Mouse (Mus musculus): ENCODE data around the gene Umodl1. TPM values are rescaled to one million over a fixed set of nuclear protein-coding genes. Genes with fewer than 3 reads are reported as not detected.

The Umodl1 gene
- total and polyA plus RNA-seq, 3 experiments = 0.16 TPM; not detected in 2

DNA sequence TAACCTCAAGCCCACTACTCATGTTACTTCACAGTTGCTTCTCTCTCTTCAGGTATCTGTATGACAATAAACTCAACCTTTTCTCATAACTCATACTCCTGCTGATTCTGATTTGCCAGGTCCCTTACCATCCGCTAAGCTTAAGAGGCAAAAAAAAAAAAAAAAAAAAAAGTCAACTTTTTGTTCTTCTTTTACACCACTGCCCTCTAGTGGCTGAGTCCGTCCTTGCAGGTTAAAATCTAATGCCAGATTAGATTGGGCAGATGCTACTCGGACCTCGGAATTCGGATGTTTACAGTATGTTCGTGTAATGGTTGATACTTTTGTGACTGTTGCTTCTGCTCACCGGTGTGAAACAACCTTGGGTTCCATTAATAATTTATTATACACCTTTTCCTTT is 3.7 kb upstream of the Umodl1 start:
- no peak for DNase-seq (ENCODE audit: low spot score)

DNA sequence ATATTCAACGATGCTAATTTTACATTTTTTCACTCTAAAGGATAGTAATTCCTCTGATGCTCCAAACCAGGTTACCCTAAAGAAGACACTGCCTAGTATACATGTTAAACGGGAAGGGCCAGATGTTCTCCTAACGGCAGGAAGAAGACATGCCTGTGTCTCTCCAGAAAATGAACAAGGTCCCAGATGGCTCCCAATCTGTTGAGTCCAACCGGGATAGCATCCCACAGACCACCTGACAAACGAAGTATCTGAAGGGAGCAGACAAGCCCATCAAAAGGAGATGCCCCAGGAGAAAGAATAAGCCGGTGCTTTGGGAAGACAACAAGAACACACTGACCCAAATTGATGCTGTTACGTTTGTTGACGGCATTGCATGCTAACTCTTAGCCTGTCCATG is 2.8 kb upstream of the Umodl1 start:
- TF ChIP-seq CTCF (IDR thresholded peaks at IDR 0.05; ENCODE audit: low read depth, low read length) (no peak), TAL1 (conservative IDR thresholded peaks at IDR 0.05; ENCODE audit: low read depth, low read length) (no peak), GATA1 (IDR thresholded peaks at IDR 0.05; ENCODE audit: borderline replicate concordance, low read length) (no peak), POLR2AphosphoS5 (IDR thresholded peaks at IDR 0.05; ENCODE audit: insufficient replicate concordance, low read depth, low read length) (no peak), GATA2 (IDR thresholded peaks at IDR 0.05; ENCODE audit: borderline replicate concordance, low read depth, low read length) (no peak)
- Histone ChIP-seq H3K4me3 (ENCODE audit: low read depth, low read length) (no peak overlapping the region), H3K4me1 (ENCODE audit: insufficient read depth, low read depth, low read length) (no peaks in the 10 kb centered on the region), H3K27me3 (ENCODE audit: insufficient read depth, low read length) (peaks cover 2% of the 10 kb centered on the region; the same call in 1 of the 2 replicates), H3K9me3 (replicated peaks) (peaks cover 55% of the 10 kb centered on the region), H3K36me3 (replicated peaks) (no peaks in the 10 kb centered on the region)
- ATAC-seq (ENCODE audit: extremely low read depth, insufficient number of reproducible peaks, low FRiP score, poor library complexity, severe bottlenecking) = no peak
- DNase-seq (ENCODE audit: low spot score) = no peak

More for the DNA sequence above, 3.7 kb upstream of the Umodl1 start:
- H3K4me1 ChIP-seq (ENCODE audit: insufficient read depth, low read depth, low read length) = no peaks in the 10 kb centered on the region
- peaks cover 55% of the 10 kb centered on the region for H3K9me3 ChIP-seq (replicated peaks)
- no peak overlapping the region for H3K4me3 ChIP-seq (ENCODE audit: low read depth, low read length)
- TF ChIP-seq TAL1 (conservative IDR thresholded peaks at IDR 0.05; ENCODE audit: low read depth, low read length) (no peak), GATA1 (IDR thresholded peaks at IDR 0.05; ENCODE audit: borderline replicate concordance, low read length) (no peak), GATA2 (IDR thresholded peaks at IDR 0.05; ENCODE audit: borderline replicate concordance, low read depth, low read length) (no peak), POLR2AphosphoS5 (IDR thresholded peaks at IDR 0.05; ENCODE audit: insufficient replicate concordance, low read depth, low read length) (no peak), CTCF (IDR thresholded peaks at IDR 0.05; ENCODE audit: low read depth, low read length) (no peak)
- H3K27me3 ChIP-seq (ENCODE audit: insufficient read depth, low read length) = peaks cover 2% of the 10 kb centered on the region; the same call in 1 of the 2 replicates
- no peaks in the 10 kb centered on the region for H3K36me3 ChIP-seq (replicated peaks)
- no peak for ATAC-seq (ENCODE audit: extremely low read depth, insufficient number of reproducible peaks, low FRiP score, poor library complexity, severe bottlenecking)

DNA sequence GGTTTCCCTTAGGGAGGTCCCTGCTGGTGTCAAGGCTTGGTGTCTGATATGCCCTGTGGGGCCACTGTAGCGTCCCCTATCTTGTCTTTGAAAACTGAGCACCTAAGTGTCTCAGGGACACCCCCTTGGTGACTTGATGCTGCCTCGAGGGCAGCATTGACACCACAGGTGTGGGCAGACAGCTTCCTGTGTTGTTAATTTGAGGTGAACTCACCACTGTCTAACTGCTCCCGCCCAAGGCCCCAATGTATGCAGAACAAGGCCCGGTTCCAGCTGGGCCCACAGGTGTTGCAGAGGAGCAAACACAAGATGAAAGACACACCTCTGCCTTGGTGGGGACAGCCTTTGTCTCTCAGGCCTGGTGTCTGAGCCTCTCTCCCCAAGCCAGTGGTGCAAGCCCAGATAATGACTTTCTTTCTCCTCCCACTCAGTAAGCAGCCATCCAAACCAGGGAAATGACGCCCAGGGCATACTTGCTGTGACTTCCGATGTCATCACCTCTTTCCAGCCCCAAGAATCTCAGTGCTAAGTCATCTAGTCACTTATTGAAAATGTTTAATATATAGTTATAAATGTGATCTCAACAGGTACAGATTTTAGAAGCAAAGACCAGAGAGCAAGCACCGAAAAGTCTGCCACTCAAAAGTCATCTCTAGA is 7.6 kb downstream of the Umodl1 start:
- Histone ChIP-seq H3K9me3 (replicated peaks) (peaks cover 80% of the 10 kb centered on the region), H3K36me3 (replicated peaks) (no peaks in the 10 kb centered on the region), H3K27me3 (ENCODE audit: insufficient read depth, low read length) (no peaks in the 10 kb centered on the region), H3K4me1 (ENCODE audit: insufficient read depth, low read depth, low read length) (no peaks in the 10 kb centered on the region), H3K4me3 (ENCODE audit: low read depth, low read length) (no peak overlapping the region)
- TF ChIP-seq GATA1 (IDR thresholded peaks at IDR 0.05; ENCODE audit: borderline replicate concordance, low read length) = no peak
- TF ChIP-seq TAL1 (conservative IDR thresholded peaks at IDR 0.05; ENCODE audit: low read depth, low read length) = no peak
- no peak for TF ChIP-seq POLR2AphosphoS5 (IDR thresholded peaks at IDR 0.05; ENCODE audit: insufficient replicate concordance, low read depth, low read length)
- no peak for TF ChIP-seq GATA2 (IDR thresholded peaks at IDR 0.05; ENCODE audit: borderline replicate concordance, low read depth, low read length)
- no peak for TF ChIP-seq CTCF (IDR thresholded peaks at IDR 0.05; ENCODE audit: low read depth, low read length)
- ATAC-seq (ENCODE audit: extremely low read depth, insufficient number of reproducible peaks, low FRiP score, poor library complexity, severe bottlenecking) (no peak), DNase-seq (ENCODE audit: low spot score) (no peak)

DNA sequence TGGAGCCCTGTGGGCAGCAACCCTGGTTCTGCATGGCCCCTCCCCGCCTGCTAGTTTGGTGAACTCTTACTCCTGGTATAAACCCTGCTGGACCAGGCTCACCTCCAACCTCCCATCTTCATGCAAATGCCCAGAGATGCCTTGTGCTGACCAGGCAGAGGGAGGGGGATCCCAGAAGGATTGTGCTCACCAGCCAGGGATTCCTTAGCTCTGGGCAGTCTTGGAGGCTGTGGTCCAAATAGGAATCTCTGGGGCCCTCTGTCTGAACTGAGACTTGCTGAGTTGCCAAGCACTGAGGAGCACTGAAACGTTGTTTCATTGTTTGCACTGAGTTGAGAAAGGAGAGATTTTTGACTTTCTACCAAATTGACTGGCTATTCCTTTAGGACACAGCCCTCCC is 8.4 kb downstream of the Umodl1 start:
- Histone ChIP-seq H3K4me1 (ENCODE audit: insufficient read depth, low read depth, low read length) (no peaks in the 10 kb centered on the region), H3K4me3 (ENCODE audit: low read depth, low read length) (no peak overlapping the region), H3K36me3 (replicated peaks) (no peaks in the 10 kb centered on the region), H3K9me3 (replicated peaks) (peaks cover 78% of the 10 kb centered on the region), H3K27me3 (ENCODE audit: insufficient read depth, low read length) (no peaks in the 10 kb centered on the region)
- DNase-seq (ENCODE audit: low spot score) = no peak
- ATAC-seq (ENCODE audit: extremely low read depth, insufficient number of reproducible peaks, low FRiP score, poor library complexity, severe bottlenecking) = no peak
- TF ChIP-seq POLR2AphosphoS5 (IDR thresholded peaks at IDR 0.05; ENCODE audit: insufficient replicate concordance, low read depth, low read length) (no peak), CTCF (IDR thresholded peaks at IDR 0.05; ENCODE audit: low read depth, low read length) (no peak), GATA2 (IDR thresholded peaks at IDR 0.05; ENCODE audit: borderline replicate concordance, low read depth, low read length) (no peak), GATA1 (IDR thresholded peaks at IDR 0.05; ENCODE audit: borderline replicate concordance, low read length) (no peak), TAL1 (conservative IDR thresholded peaks at IDR 0.05; ENCODE audit: low read depth, low read length) (no peak)

DNA sequence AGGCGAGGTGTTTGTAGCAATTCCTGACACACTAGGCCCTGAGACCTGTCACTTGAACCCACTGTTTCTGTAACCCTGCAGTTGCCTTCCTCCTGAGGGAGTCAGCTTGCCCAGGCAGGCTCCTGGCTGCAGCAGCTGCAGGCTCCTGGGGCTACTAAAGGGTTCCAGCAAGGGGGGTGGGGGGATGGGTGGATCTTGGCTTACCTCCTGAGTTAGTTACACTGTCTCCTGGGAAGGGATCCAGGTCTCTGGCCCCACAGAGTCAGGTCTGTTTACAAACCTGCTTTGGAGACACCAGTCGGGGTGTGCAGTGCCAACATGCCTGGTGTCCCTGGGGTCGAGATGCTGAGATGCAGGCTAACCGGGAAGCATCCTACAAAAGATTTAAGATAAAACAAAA is 15.5 kb downstream of the Umodl1 start:
- ATAC-seq (ENCODE audit: extremely low read depth, insufficient number of reproducible peaks, low FRiP score, poor library complexity, severe bottlenecking) = no peak
- Histone ChIP-seq H3K27me3 (ENCODE audit: insufficient read depth, low read length) (no peaks in the 10 kb centered on the region), H3K36me3 (replicated peaks) (no peaks in the 10 kb centered on the region), H3K4me3 (ENCODE audit: low read depth, low read length) (no peak overlapping the region), H3K9me3 (replicated peaks) (peaks cover 85% of the 10 kb centered on the region), H3K4me1 (ENCODE audit: insufficient read depth, low read depth, low read length) (no peaks in the 10 kb centered on the region)
- TF ChIP-seq CTCF (IDR thresholded peaks at IDR 0.05; ENCODE audit: low read depth, low read length) (no peak), POLR2AphosphoS5 (IDR thresholded peaks at IDR 0.05; ENCODE audit: insufficient replicate concordance, low read depth, low read length) (no peak), GATA2 (IDR thresholded peaks at IDR 0.05; ENCODE audit: borderline replicate concordance, low read depth, low read length) (no peak), GATA1 (IDR thresholded peaks at IDR 0.05; ENCODE audit: borderline replicate concordance, low read length) (no peak), TAL1 (conservative IDR thresholded peaks at IDR 0.05; ENCODE audit: low read depth, low read length) (no peak)
- no peak for DNase-seq (ENCODE audit: low spot score)

DNA sequence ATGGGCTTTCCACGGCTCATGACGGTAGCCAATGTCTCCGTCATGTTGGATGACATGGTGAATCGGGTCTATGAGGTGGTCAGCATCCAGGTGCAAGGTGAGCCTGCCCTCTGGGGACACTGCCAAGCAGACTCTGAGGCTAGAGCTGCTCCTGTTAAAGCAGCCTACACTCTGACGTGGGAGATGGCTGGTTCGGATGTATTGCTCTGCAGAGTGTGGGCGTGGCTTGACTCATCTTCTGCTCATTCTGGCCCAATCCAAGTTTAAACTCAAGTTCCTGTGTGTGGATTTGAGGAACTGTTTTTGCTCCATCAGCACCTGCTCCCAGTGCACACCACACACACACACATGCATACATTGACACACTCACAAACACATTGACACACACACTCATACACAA is 17.4 kb downstream of the Umodl1 start:
- H3K36me3 ChIP-seq (replicated peaks) = no peaks in the 10 kb centered on the region
- H3K4me3 ChIP-seq (ENCODE audit: low read depth, low read length) = no peak overlapping the region
- TF ChIP-seq CTCF (IDR thresholded peaks at IDR 0.05; ENCODE audit: low read depth, low read length) (no peak), GATA2 (IDR thresholded peaks at IDR 0.05; ENCODE audit: borderline replicate concordance, low read depth, low read length) (no peak), GATA1 (IDR thresholded peaks at IDR 0.05; ENCODE audit: borderline replicate concordance, low read length) (no peak), POLR2AphosphoS5 (IDR thresholded peaks at IDR 0.05; ENCODE audit: insufficient replicate concordance, low read depth, low read length) (no peak), TAL1 (conservative IDR thresholded peaks at IDR 0.05; ENCODE audit: low read depth, low read length) (no peak)
- H3K9me3 ChIP-seq (replicated peaks) = peaks cover 85% of the 10 kb centered on the region
- no peaks in the 10 kb centered on the region for H3K27me3 ChIP-seq (ENCODE audit: insufficient read depth, low read length)
- no peaks in the 10 kb centered on the region for H3K4me1 ChIP-seq (ENCODE audit: insufficient read depth, low read depth, low read length)
- DNase-seq (ENCODE audit: low spot score) (no peak), ATAC-seq (ENCODE audit: extremely low read depth, insufficient number of reproducible peaks, low FRiP score, poor library complexity, severe bottlenecking) (no peak)

Measured in G1E (cell line).